Mouse (Mus musculus) limb, embryonic 14.5 days (tissue): ENCODE results near the gene Dhx15. TPM values are rescaled to one million over a fixed set of nuclear protein-coding genes. Genes with fewer than 3 reads are reported as not detected.

Experiments used
- ATAC-seq: fragments of 200-750 bp; cut with Nextera tagmentation; 2 replicates; pipeline ENCODE4 v1.8.0; 2017; ENCODE audit warnings: low read depth, moderate number of reproducible peaks, moderate TSS enrichment; ENCODE audit not compliant: low FRiP score
- DNase-seq: peaks from one replicate; pipeline ENCODE4 v3.0.0-alpha.2; 2015; ENCODE audit warnings: low spot score
- H3K27ac ChIP-seq: fragments of 300-500 bp; sonication (generic); replicated peaks from 2 replicates; pipeline ENCODE4 v1.5.1; 2014; ENCODE audit warnings: low read depth, mild to moderate bottlenecking, low read length, moderate library complexity, mixed read lengths
- H3K27me3 ChIP-seq: fragments of 300-500 bp; sonication (generic); 2 replicates; pipeline ENCODE4 v1.6.1; 2014; ENCODE audit warnings: low read length, mixed read lengths; ENCODE audit not compliant: control insufficient read depth, insufficient read depth
- H3K36me3 ChIP-seq: fragments of 300-500 bp; sonication (generic); 2 replicates; pipeline ENCODE4 v1.6.1; 2014; ENCODE audit warnings: mild to moderate bottlenecking, low read length, moderate library complexity, mixed read lengths; ENCODE audit not compliant: control insufficient read depth, insufficient read depth
- H3K4me1 ChIP-seq: fragments of 300-500 bp; sonication (generic); 2 replicates; pipeline ENCODE4 v1.6.1; 2014; ENCODE audit warnings: antibody characterized with exemption, low read length, mixed read lengths; ENCODE audit not compliant: control insufficient read depth, insufficient read depth
- H3K4me2 ChIP-seq: fragments of 300-500 bp; sonication (generic); replicated peaks from 2 replicates; pipeline ENCODE4 v1.6.1; 2014; ENCODE audit warnings: low read depth, mild to moderate bottlenecking, low read length, moderate library complexity; ENCODE audit not compliant: severe bottlenecking
- H3K4me3 ChIP-seq: fragments of 300-500 bp; sonication (generic); replicated peaks from 2 replicates; pipeline ENCODE4 v1.5.1; 2014; ENCODE audit warnings: low read length
- H3K9ac ChIP-seq: fragments of 300-500 bp; sonication (generic); 2 replicates; pipeline ENCODE4 v1.6.1; 2014; ENCODE audit warnings: mild to moderate bottlenecking, low read depth, low read length, moderate library complexity; ENCODE audit not compliant: severe bottlenecking
- H3K9me3 ChIP-seq: fragments of 300-500 bp; sonication (generic); 2 replicates; pipeline ENCODE4 v1.6.1; 2016; ENCODE audit warnings: low read length; ENCODE audit not compliant: control insufficient read depth
- POLR2A ChIP-seq: fragments of 200-500 bp; IDR thresholded peaks from 2 replicates; pipeline ENCODE4 v1.8.0; 2012; ENCODE audit warnings: inconsistent platforms, mild to moderate bottlenecking, moderate library complexity, borderline replicate concordance; ENCODE audit not compliant: insufficient read depth, insufficient read length; ENCODE audit errors: extremely low read depth
- WGBS: fragments of 180-500 bp; shearing (Covaris S2); extraction: QIAGEN DNeasy Blood & Tissue Kit; methylation state at CpG from one replicate; pipeline ENCODE4 v1.1.7; 2014; 5-methylcytosine and 5-hydroxymethylcytosine counted together
- polyA plus RNA-seq, 2 experiments: library from polyadenylated mRNA; depleted of rRNA in 1 of 2; stranded (reverse) in 1 of 2; unstranded in 1 of 2; fragments of >200 nt; fragmentation: Nextera tagmentation in 1 of 2; extraction: Ambion mirVana in 1 of 2; gene quantifications; 2 replicates each; pipeline versions ENCODE4 v1.2.1 to v1.2.3; 2012 to 2014

Gene Dhx15
- polyA plus RNA-seq, 2 experiments: 88.7 to 183 TPM

GRCm38 (mm10) chr5:52132092-52132491 is 58.2 kb downstream of the Dhx15 start:
- Histone ChIP-seq H3K27me3 (no peaks in the 10 kb centered on the region), H3K27ac (no peak overlapping the region), H3K9me3 (no peaks in the 10 kb centered on the region), H3K4me1 (no peaks in the 10 kb centered on the region), H3K36me3 (no peaks in the 10 kb centered on the region), H3K4me2 (no peak overlapping the region), H3K4me3 (no peak overlapping the region), H3K9ac (no peak overlapping the region)
- WGBS: 23% methylated on average over 9 of the region's 9 CpGs
- no peak for ATAC-seq
- TF ChIP-seq POLR2A: no peak
- DNase-seq: no peak

- Histone ChIP-seq H3K27ac (no peak overlapping the region), H3K27me3 (no peaks in the 10 kb centered on the region), H3K4me2 (no peak overlapping the region), H3K36me3 (no peaks in the 10 kb centered on the region), H3K9me3 (no peaks in the 10 kb centered on the region), H3K4me3 (no peak overlapping the region), H3K9ac (no peak overlapping the region), H3K4me1 (no peaks in the 10 kb centered on the region)
- DNase-seq (no peak), ATAC-seq (no peak)
- WGBS: 89% methylated on average over 13 of the region's 13 CpGs
- no peak for TF ChIP-seq POLR2A
Measured at GRCm38 (mm10) chr5:52131389-52131788, 58.9 kb downstream of the Dhx15 start.

GRCm38 (mm10) chr5:52130496-52130895 is 59.8 kb downstream of the Dhx15 start:
- H3K9me3 ChIP-seq: no peaks in the 10 kb centered on the region
- H3K9ac ChIP-seq: no peak overlapping the region
- DNase-seq (no peak), ATAC-seq (no peak)
- no peaks in the 10 kb centered on the region for H3K27me3 ChIP-seq
- 77% methylated on average over 1 of the region's 1 CpGs for WGBS
- no peak overlapping the region for H3K4me2 ChIP-seq
- no peak overlapping the region for H3K27ac ChIP-seq
- no peaks in the 10 kb centered on the region for H3K4me1 ChIP-seq
- TF ChIP-seq POLR2A: no peak
- H3K36me3 ChIP-seq: no peaks in the 10 kb centered on the region
- H3K4me3 ChIP-seq: no peak overlapping the region

- Histone ChIP-seq H3K4me2 (no peak overlapping the region), H3K4me3 (no peak overlapping the region), H3K27me3 (no peaks in the 10 kb centered on the region), H3K9ac (no peak overlapping the region), H3K36me3 (no peaks in the 10 kb centered on the region), H3K9me3 (no peaks in the 10 kb centered on the region), H3K27ac (no peak overlapping the region), H3K4me1 (no peaks in the 10 kb centered on the region)
- DNase-seq: no peak
- TF ChIP-seq POLR2A: no peak
- 59% methylated on average over 7 of the region's 7 CpGs for WGBS
- no peak for ATAC-seq
Measured at GRCm38 (mm10) chr5:52126263-52126662, 64.1 kb downstream of the Dhx15 start.

GRCm38 (mm10) chr5:52125854-52126253 is 64.5 kb downstream of the Dhx15 start:
- Histone ChIP-seq H3K9me3 (no peaks in the 10 kb centered on the region), H3K4me3 (no peak overlapping the region), H3K27ac (no peak overlapping the region), H3K4me1 (no peaks in the 10 kb centered on the region), H3K4me2 (no peak overlapping the region), H3K9ac (no peak overlapping the region), H3K36me3 (no peaks in the 10 kb centered on the region), H3K27me3 (no peaks in the 10 kb centered on the region)
- no peak for ATAC-seq
- 57% methylated on average over 8 of the region's 8 CpGs for WGBS
- TF ChIP-seq POLR2A: no peak
- no peak for DNase-seq

- Histone ChIP-seq H3K27ac (no peak overlapping the region), H3K4me1 (no peaks in the 10 kb centered on the region), H3K4me2 (no peak overlapping the region), H3K27me3 (0 out of 2 replicates have a peak, but pooled peaks cover under 1% of the 10 kb centered on the region), H3K9ac (no peak overlapping the region), H3K4me3 (no peak overlapping the region), H3K36me3 (no peaks in the 10 kb centered on the region), H3K9me3 (no peaks in the 10 kb centered on the region)
- 84% methylated on average over 6 of the region's 6 CpGs for WGBS
- ATAC-seq: no peak
- no peak for TF ChIP-seq POLR2A
- no peak for DNase-seq
Measured at GRCm38 (mm10) chr5:52122146-52122545, 68.2 kb downstream of the Dhx15 start.
